Mouse (Mus musculus): ENCODE results near the gene Apobec2.
A peak's percentile ranks its signal among the peaks of the same experiment; 100 is the strongest.

Apobec2 gene

DNA sequence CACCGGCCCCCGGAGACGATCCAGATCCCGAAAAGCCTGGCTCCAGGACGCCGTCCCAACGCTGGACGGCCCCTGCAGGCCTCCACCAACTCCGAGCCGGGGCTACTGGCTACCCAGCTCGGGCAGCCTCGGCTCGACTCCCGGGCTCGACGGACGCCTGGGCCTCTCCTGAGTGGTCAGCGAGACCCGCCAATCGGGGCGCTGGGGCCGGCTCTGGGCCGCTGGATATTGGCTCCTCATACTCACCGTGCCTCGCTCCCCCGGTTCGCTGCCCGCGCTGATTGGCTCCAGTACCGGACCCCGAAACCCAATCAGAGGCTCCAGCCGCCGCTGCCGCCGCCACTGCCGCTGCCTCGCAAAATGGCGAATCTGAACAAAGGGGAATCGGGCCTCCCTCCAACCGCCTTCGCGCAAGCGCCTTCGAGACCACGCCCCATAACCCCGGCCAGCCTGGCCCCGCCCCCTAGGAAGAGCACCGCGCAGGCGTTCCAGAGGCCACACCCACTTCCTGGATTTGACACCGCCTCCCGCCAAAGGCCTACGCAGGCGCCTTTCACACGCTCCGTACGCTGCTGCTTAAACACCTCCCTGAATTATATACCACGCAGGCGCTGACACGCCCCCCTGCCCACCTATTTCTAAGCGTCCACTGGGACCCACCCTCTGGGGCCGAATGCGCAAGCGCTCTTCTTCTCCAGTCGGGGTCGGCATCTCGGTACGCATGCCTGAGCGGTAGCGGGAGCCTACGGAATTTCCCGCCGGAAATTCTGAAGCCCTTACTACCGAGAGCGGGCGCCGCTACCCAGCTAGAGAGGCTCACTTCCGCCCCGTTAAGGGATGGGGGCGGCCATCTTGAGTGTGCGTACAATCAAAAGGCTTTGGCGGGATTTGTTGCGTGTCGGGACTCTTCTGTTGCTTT lies 23.1 kb downstream of the Apobec2 start, which contains the start of the genes Nfya and Oard1:
Gene Nfya, minus strand, starts transcription at position 527 of the 919 bp plus-strand sequence.
Gene Oard1, plus strand, starts transcription at position 635 of the 919 bp plus-strand sequence.
- peak; percentile 100 for DNase-seq (ENCODE audit: low read depth, low spot score)

DNA sequence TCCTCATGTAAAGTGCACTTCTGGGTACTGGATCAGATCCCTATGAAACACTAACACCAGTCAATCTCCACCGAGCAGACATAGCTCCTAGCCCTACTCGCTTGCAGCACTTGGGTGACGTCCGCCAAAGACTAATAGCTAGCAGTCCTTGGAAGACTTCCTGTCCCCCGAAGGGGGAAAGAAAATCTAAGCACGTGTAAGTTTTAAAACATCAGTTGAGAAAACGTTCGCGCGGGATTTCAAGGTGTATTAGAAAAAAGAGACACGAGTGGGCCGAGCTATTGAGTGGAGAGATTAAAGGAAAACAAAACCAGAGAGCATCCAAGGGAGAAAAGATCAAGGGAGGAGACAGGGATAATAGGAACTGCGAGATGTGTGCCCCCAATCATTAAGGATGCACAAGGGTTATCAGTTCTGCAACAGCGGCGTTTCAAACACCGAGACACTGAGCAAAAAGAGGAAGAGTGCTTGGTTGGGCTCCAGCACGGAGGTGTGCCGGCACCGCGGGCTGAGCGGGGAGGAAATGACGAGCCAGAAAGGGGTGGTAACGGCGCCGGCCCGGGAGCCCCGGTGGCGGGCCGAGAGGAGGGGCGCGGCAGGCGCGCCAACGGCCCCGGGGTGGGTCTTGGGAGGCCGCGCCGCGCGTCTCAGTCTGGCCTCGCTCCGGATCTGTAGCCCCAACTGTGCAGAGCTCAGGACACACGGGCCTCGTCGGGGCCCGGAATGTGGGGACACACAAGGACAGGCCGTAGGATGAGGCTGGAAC lies 24.0 kb downstream of the Apobec2 start:
- peak; percentile 90 for DNase-seq (ENCODE audit: low read depth, low spot score)

DNA sequence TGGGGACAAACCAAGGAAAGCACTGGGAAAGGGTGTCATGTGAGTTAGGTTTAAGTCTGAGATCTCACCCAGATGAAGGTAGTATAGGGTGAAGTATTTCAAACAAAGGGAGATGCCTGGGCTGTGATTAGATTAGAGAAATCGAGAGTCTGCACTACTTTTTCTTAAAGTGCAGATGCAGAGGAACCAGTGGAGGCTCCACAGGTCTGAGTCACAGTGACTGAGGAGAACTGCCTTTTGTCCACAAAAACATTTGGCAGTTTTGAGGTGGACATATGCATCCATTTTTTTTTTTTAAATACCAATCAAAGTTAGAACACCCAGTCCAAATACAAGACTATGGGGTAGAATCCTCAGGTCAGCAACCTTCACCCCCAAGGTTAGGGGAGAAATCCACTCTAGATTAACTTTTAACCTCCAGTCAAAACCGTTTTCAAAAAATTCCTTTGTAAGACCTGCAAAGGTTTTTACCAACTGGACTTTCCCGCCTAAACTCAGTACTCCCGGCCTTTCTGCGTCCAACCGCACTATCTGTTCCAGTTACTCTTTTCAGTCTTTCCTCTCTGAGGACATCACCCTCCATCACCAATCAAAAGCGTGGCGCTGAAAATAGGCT lies 24.7 kb downstream of the Apobec2 start:
- DNase-seq (ENCODE audit: low read depth, low spot score), result peak; percentile 14

DNA sequence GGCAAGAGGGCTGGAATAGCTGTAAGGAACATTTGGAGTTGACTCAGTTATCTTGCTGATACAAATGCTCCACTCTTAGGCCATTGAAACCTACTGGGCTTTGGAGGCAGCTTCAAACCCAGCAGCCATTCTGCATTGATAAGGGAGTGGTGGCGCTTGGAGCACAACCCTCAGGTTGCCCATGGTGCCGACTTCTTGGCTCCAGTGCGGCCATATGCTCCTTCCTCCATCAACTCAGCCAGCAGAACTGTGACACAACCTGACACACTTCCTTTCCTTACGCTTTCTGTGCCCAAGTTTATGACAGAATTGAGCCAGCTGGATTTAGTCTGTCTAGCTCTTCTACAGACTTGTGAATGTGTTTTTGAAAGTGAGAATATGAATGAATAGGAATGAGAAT lies 25.6 kb downstream of the Apobec2 start:
- DNase-seq (ENCODE audit: low read depth, low spot score), result no peak

DNA sequence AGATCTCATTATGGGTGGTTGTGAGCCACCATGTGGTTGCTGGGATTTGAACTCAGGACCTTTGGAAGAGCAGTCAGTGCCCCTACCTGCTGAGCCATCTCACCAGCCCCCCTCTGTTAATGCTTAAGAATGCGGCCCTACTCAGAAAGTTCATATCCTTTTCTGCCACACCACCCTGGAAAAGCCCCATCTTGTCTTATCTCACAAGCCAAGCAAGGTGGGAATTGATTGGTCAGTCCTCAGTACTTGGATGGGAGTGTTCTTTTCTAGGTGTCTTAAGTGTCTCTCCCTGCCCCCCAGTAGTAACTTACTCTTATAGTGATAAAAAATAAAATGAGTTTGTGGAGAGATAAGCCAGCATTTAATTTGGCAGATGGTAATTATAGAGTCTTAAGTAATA lies 28.0 kb downstream of the Apobec2 start:
- DNase-seq (ENCODE audit: low read depth, low spot score), result no peak

DNA sequence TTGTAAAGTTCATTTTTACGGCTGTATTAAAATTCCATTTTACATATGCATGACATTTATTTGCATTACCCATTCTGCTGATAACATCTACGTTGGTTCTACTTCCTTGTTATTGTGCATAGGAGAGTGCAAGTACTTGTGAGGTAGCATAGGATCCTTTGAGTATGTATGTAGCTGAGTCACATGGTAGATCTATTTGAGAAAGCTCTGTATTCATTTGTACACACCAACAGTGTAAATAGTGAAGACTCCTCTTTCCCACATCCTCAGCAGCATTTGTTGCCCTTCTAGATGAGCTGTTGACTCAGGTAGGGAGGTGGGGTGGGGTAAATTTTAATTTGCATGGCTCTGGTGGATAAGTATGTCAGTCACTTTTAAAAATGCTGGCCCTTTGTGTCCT lies 28.9 kb downstream of the Apobec2 start:
- peak; percentile 17 for DNase-seq (ENCODE audit: low read depth, low spot score)

DNA sequence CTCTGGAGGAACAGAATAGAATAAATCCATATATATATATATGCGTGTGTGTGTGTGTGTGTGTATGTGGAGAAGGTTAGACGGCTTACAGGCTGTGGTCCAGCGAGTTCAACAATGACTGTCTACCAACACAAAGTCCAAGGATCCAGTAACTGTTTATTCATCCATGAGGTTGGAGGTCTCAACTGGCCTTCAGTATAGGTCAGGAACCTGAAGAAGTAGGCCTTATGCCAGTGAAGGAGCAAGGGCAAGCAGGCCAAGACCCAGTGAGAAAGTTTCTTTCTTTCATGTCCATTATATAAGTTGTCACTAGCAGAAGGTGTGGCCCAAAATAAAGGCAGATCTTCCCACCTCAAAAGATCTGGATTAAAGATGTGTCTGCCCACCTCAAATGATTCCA lies 30.0 kb downstream of the Apobec2 start:
- DNase-seq (ENCODE audit: low read depth, low spot score), result no peak

DNA sequence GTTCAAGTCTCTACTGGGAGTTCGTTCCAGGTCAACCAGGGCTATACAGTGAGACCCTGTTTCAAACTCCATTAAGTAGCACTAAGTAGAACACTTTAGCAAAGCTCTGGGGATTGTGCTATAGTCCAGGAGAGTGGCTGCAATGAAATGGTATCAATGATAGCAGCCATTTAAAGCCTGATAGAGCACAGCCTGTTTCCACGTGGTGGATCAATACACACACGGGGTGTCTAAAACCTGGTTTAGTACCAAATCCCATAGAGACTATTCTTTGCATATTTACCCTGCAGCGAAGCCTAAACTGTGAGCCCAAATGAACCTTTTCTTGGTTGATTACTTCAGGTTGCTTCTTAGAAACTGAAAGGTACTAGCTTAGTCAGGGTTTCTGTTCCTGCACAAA lies 31.0 kb downstream of the Apobec2 start:
- no peak for DNase-seq (ENCODE audit: low read depth, low spot score)

DNA sequence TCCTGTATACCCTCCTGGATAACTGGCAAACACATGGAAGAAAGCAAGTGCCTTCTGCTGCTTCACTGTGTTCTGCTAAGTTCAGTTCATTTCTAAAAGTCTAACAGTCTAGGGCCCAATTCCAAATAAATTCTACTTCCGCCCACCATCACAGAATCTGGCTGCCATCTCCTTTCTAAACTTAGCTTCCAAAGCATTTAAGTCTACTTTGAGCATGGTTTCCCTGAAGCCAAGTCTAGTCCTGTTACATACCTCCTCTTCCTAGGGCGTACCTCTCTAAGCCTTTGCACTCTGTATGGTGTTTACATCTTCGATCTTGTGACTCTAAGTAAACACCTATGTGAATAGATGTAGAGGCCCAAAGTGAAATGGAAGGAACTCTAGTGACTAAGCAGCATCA lies 40.1 kb downstream of the Apobec2 start:
- DNase-seq (ENCODE audit: low read depth, low spot score), result no peak

DNA sequence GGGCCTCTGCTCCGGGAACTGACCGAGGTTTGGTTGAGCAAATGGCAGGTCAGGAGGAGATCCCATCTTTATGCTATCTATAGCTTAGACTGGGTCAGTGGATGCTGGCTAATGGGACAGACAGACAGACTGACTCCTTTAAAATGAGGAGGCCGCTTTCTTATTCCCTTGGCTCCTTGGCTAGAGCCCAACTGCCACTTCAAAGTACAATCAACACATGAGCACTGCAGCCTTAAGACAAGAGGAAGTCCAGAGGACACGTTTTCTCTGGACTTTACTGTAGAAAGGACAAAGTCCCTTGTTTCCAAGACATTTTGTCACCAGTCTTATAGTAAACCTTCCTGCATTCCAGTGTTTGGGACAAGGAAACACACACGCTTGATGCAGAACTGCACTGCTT lies 41.3 kb downstream of the Apobec2 start:
- DNase-seq (ENCODE audit: low read depth, low spot score), result no peak

DNA sequence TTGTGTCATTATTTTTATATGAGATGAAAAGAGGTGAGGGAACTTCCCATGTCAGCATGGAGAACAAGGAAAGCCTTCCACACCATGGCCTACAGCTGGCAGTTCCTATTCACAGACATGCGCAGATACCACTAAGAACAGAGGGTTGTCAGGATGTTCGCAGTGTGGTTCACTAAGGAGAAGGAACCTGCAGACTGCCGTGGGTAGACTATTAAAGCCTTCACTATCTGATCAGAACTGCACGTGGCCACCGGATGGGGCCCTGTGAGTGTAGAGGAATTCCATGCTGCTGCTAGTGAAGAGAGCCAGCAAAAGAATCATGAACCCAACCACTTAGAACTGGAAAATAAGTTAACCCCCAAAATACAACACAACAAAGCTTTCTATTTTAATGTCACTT lies 43.3 kb downstream of the Apobec2 start:
- DNase-seq (ENCODE audit: low read depth, low spot score), result no peak

DNA sequence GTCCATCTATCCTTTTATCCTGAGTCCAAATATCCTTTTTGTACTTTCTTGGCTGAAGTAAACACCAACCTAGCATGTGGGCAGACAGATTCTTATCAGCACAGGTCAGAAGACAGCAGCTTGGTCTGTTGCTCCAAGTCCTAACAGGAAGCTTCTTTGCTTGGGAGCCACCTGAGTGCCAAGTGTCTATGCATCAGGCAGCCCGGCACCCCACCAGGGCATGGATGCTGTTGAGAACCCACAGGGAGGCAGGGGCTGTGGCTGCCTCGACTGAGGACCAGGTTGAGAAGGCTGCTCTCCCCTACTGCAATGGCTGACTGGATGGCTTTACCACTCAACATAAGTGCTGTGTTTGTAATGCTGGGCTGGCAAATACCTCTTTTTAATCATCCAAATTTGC lies 44.1 kb downstream of the Apobec2 start:
- DNase-seq (ENCODE audit: low read depth, low spot score), result no peak

DNA sequence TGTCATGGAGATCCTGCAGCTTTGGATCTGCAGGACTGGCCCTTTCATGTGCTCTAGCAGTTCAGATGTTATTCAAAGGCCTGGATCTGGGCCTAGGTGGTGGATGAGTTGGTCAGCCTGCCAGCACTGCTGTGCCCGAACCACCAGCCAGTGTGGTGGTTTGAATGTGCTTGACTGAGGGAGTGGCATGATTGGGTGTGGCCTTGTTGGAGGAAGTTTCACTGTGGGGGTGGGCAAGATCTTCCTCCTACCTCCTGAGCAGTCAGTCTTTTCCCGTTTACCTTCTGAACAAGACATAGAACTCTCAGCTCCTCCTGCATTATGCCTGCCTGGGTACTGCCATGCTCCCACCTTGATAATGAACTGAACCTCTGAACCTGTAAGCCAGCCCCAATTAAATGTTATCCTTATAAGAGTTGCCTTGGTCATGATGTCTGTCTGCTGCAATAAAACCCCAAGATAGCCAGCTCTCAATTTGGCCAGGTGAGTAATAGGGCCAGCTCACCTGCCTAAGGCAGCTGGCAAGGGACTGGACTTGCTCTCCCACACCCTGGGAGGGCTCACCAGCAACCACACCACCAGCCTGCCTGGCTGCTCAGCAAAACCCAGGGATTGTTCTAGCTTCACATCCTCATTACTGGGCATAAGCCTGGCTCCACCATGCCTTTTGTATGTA lies 46.8 kb downstream of the Apobec2 start:
- DNase-seq (ENCODE audit: low read depth, low spot score), result no peak

DNA sequence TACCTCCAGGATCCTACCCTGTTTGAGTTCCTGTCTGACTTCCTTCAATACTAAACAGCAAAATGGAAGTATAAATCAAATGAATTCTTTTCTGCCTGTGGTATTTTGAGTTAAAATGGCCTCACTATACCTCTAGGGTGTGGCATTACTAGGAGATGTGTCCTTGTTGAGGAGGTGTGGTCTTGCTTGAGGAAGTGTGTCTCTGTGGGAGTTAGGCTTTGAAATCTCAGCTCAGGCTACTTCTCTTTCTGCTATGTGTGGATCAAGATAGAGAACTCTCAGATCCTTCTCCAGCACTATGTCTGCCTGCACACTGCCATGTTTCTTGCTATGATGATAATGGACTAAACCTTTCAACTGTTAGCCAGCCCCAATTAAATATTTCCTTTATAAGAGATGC lies 53.7 kb downstream of the Apobec2 start:
- DNase-seq (ENCODE audit: low read depth, low spot score), result no peak

DNA sequence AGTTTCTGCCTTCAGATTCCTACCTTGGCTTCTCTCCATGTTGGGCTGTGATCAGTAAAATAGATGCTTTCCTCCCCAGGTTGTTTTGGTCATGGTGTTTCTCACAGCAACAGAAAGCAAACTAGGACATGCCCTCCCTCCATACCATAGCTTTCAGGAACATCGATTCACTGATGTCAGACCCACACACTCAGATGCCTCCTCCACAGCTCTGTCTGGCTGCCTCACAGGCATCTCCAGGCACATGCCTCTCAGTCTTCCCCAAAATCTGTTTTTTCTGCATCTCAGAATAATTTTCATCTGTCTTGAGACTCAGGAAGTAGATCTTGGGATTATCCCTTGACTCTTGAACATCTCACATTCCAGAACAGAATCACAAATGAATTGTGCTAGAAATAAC lies 56.6 kb downstream of the Apobec2 start:
- no peak for DNase-seq (ENCODE audit: low read depth, low spot score)

DNA sequence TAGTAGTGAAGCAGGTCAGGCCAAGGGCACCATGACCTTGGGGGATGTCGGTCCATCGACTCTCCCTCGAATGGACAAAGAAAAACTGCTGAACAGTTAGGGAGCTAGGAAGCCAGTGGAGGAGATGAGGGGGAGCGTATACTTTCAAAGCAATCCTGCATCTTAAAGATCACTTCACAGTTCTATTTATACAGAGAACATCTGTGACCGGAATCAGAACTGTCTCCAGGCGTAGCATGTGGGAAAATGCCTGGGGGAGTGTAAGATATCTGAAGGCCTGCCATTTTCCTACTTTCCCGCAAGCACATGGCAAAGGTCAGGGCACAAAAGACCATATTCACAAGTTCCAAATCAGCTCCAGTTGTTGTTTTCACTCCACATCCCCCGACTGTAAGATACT lies 59.7 kb downstream of the Apobec2 start:
- DNase-seq (ENCODE audit: low read depth, low spot score), result no peak

DNA sequence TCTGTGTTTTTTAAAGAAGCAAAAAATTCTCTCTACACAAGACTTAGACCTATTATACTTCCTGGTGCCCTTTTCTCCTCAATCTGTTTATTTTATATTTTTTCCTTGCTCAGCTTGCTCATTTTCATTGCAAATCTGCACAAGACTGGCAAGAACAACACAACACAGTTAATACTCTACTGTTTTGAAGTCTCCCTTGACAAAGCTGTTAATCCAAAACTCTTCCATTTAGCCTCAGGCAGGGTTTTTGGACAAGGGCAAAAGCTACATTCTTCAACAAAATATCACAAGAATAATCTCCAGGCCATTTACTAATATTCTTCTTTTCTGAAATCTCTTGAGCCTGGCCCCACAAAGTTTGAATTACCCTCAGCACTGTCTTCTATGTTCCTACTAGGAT lies 61.1 kb downstream of the Apobec2 start:
- DNase-seq (ENCODE audit: low read depth, low spot score), result no peak
